Mouse (Mus musculus) MEL (cell line): ENCODE data around the gene Speg. TPM values are rescaled to one million over a fixed set of nuclear protein-coding genes. Genes with fewer than 3 reads are reported as not detected.

Experiments
- DNase-seq: peaks from one replicate; pipeline ENCODE4 v3.0.0; 2011; ENCODE audit warnings: low read depth, low spot score
- H3K27ac ChIP-seq: 2 replicates; pipeline ENCODE4 v1.5.1; 2012; ENCODE audit warnings: low read depth, mild to moderate bottlenecking, control low read depth, low read length, moderate library complexity; ENCODE audit not compliant: control insufficient read depth
- H3K27me3 ChIP-seq, 2 experiments: fragments of 150-350 bp in 1 of 2; sonication (generic) in 1 of 2; 2 replicates each; pipeline ENCODE4 v1.6.1; 2012; ENCODE audit warnings: low read length in 2 of 2, mild to moderate bottlenecking in 2 of 2, improper control_type of control experiment in 1 of 2, moderate library complexity in 1 of 2; ENCODE audit not compliant: insufficient read depth in 2 of 2, control insufficient read depth in 1 of 2
- H3K36me3 ChIP-seq, 2 experiments: 2 replicates each; pipeline ENCODE4 v1.6.1; 2012 to 2014; ENCODE audit warnings: low read length in 2 of 2, improper control_type of control experiment in 1 of 2, inconsistent platforms in 1 of 2, mild to moderate bottlenecking in 1 of 2; ENCODE audit not compliant: insufficient read depth in 2 of 2, control insufficient read depth in 1 of 2
- H3K4me1 ChIP-seq, 2 experiments: fragments of 150-350 bp in 1 of 2; sonication (generic) in 1 of 2; 2 replicates each; pipeline ENCODE4 v1.6.1; 2012; ENCODE audit warnings: low read length in 2 of 2, improper control_type of control experiment in 1 of 2, mild to moderate bottlenecking in 1 of 2; ENCODE audit not compliant: insufficient read depth in 2 of 2, control insufficient read depth in 1 of 2
- H3K4me3 ChIP-seq, 2 experiments: fragments of 150-350 bp in 1 of 2; sonication (generic) in 1 of 2; 2 replicates each; pipeline ENCODE4 v1.5.1; 2012; ENCODE audit warnings: low read depth in 2 of 2, low read length in 2 of 2, mild to moderate bottlenecking in 2 of 2, moderate library complexity in 2 of 2, control low read depth in 1 of 2, improper control_type of control experiment in 1 of 2; ENCODE audit not compliant: control insufficient read depth in 1 of 2, insufficient read depth in 1 of 2
- H3K79me2 ChIP-seq: 2 replicates; pipeline ENCODE4 v1.6.1; 2012; ENCODE audit warnings: mild to moderate bottlenecking, low read length, moderate library complexity; ENCODE audit not compliant: control insufficient read depth, poor library complexity, insufficient read depth
- H3K9ac ChIP-seq: 2 replicates; pipeline ENCODE4 v1.6.1; 2012; ENCODE audit warnings: low read depth, mild to moderate bottlenecking, control low read depth, low read length, moderate library complexity; ENCODE audit not compliant: control insufficient read depth, poor library complexity, severe bottlenecking
- H3K9me3 ChIP-seq: fragments of 150-350 bp; sonication (generic); replicated peaks from 2 replicates; pipeline ENCODE4 v1.6.1; 2012; ENCODE audit warnings: mild to moderate bottlenecking, low read length, improper control_type of control experiment, moderate library complexity; ENCODE audit not compliant: insufficient read depth
- BHLHE40 ChIP-seq: IDR thresholded peaks from 2 replicates; pipeline ENCODE4 v1.6.1; 2012; ENCODE audit warnings: low read depth, mild to moderate bottlenecking, inconsistent platforms, low read length, improper control_type of control experiment, borderline replicate concordance
- CTCF ChIP-seq, 3 experiments: IDR thresholded peaks in 2 of 3; conservative IDR thresholded peaks in 1 of 3; 2 replicates each; pipeline ENCODE4 v1.5.1; 2011 to 2012; ENCODE audit warnings: low read length in 3 of 3, low read depth in 2 of 3, mild to moderate bottlenecking in 2 of 3, improper control_type of control experiment in 1 of 3, inconsistent platforms in 1 of 3, mixed read lengths in 1 of 3, moderate library complexity in 1 of 3; ENCODE audit not compliant: control insufficient read depth in 1 of 3, insufficient read depth in 1 of 3, poor library complexity in 1 of 3, severe bottlenecking in 1 of 3
- E2F4 ChIP-seq: IDR thresholded peaks from 2 replicates; pipeline ENCODE4 v1.6.1; 2011; ENCODE audit warnings: low read depth, low read length, improper control_type of control experiment, borderline replicate concordance
- ELF1 ChIP-seq: IDR thresholded peaks from 2 replicates; pipeline ENCODE4 v1.6.1; 2014; ENCODE audit warnings: low read depth, mild to moderate bottlenecking, inconsistent platforms, low read length, improper control_type of control experiment, moderate library complexity
- ETS1 ChIP-seq: IDR thresholded peaks from 2 replicates; pipeline ENCODE4 v1.6.1; 2012; ENCODE audit warnings: low read depth, mild to moderate bottlenecking, inconsistent platforms, low read length, improper control_type of control experiment, moderate library complexity
- GABPA ChIP-seq: IDR thresholded peaks from 2 replicates; pipeline ENCODE4 v1.6.1; 2012; ENCODE audit warnings: low read depth, mild to moderate bottlenecking, inconsistent platforms, low read length, improper control_type of control experiment, moderate library complexity
- HCFC1 ChIP-seq: IDR thresholded peaks from 2 replicates; pipeline ENCODE4 v1.6.1; 2012; ENCODE audit warnings: low read depth, mild to moderate bottlenecking, inconsistent platforms, low read length, improper control_type of control experiment, moderate library complexity
- JUND ChIP-seq: IDR thresholded peaks from 2 replicates; pipeline ENCODE4 v1.6.1; 2011; ENCODE audit warnings: low read depth, mild to moderate bottlenecking, improper control_type of control experiment, low read length
- MAFK ChIP-seq: IDR thresholded peaks from 2 replicates; pipeline ENCODE4 v1.6.1; 2011; ENCODE audit warnings: low read depth, mild to moderate bottlenecking, low read length, improper control_type of control experiment, borderline replicate concordance
- MAZ ChIP-seq: IDR thresholded peaks from 2 replicates; pipeline ENCODE4 v1.6.1; 2012; ENCODE audit warnings: low read depth, mild to moderate bottlenecking, inconsistent platforms, low read length, improper control_type of control experiment
- MEF2A ChIP-seq: IDR thresholded peaks from 2 replicates; pipeline ENCODE4 v1.6.1; 2014; ENCODE audit warnings: low read depth, mild to moderate bottlenecking, inconsistent platforms, low read length, improper control_type of control experiment; ENCODE audit not compliant: poor library complexity, insufficient replicate concordance, severe bottlenecking; ENCODE audit errors: extremely low read depth
- MYB ChIP-seq: IDR thresholded peaks from 2 replicates; pipeline ENCODE4 v1.6.1; 2011; ENCODE audit warnings: mild to moderate bottlenecking, low read depth, low read length, improper control_type of control experiment
- MYC ChIP-seq: IDR thresholded peaks from 2 replicates; pipeline ENCODE4 v1.6.1; 2011; ENCODE audit warnings: low read depth, mild to moderate bottlenecking, low read length, improper control_type of control experiment, moderate library complexity
- POLR2A ChIP-seq, 2 experiments: IDR thresholded peaks; 2 replicates each; pipeline ENCODE4 v1.6.1; 2011 to 2012; ENCODE audit warnings: low read length in 2 of 2, mild to moderate bottlenecking in 2 of 2, control low read depth in 1 of 2, improper control_type of control experiment in 1 of 2, low read depth in 1 of 2, moderate library complexity in 1 of 2; ENCODE audit not compliant: control insufficient read depth in 1 of 2, insufficient read depth in 1 of 2, poor library complexity in 1 of 2
- POLR2AphosphoS2 ChIP-seq: IDR thresholded peaks from 2 replicates; pipeline ENCODE4 v1.6.1; 2011; ENCODE audit warnings: low read length, improper control_type of control experiment
- RAD21 ChIP-seq: IDR thresholded peaks from 2 replicates; pipeline ENCODE4 v1.6.1; 2011; ENCODE audit warnings: mild to moderate bottlenecking, low read depth, low read length, improper control_type of control experiment
- RCOR1 ChIP-seq: IDR thresholded peaks from 2 replicates; pipeline ENCODE4 v1.6.1; 2012; ENCODE audit warnings: low read depth, mild to moderate bottlenecking, inconsistent platforms, low read length, improper control_type of control experiment
- SIN3A ChIP-seq: IDR thresholded peaks from 2 replicates; pipeline ENCODE4 v1.6.1; 2012; ENCODE audit warnings: low read length, improper control_type of control experiment, inconsistent platforms
- SMC3 ChIP-seq: IDR thresholded peaks from 2 replicates; pipeline ENCODE4 v1.6.1; 2011; ENCODE audit warnings: low read depth, low read length, improper control_type of control experiment
- TAL1 ChIP-seq: IDR thresholded peaks from 2 replicates; pipeline ENCODE4 v1.6.1; 2012; ENCODE audit warnings: mild to moderate bottlenecking, inconsistent platforms, low read length, moderate library complexity, mixed read lengths
- TCF12 ChIP-seq: IDR thresholded peaks from 2 replicates; pipeline ENCODE4 v1.6.1; 2014; ENCODE audit warnings: low read depth, mild to moderate bottlenecking, inconsistent platforms, low read length, improper control_type of control experiment, moderate library complexity
- USF1 ChIP-seq: IDR thresholded peaks from 2 replicates; pipeline ENCODE4 v1.6.1; 2014; ENCODE audit warnings: low read depth, mild to moderate bottlenecking, inconsistent platforms, low read length, improper control_type of control experiment, moderate library complexity
- ZC3H11A ChIP-seq: IDR thresholded peaks from 2 replicates; pipeline ENCODE4 v1.6.1; 2012; ENCODE audit warnings: low read depth, mild to moderate bottlenecking, inconsistent platforms, low read length, improper control_type of control experiment
- ZKSCAN1 ChIP-seq: IDR thresholded peaks from 2 replicates; pipeline ENCODE4 v1.6.1; 2012; ENCODE audit warnings: low read depth, mild to moderate bottlenecking, inconsistent platforms, low read length, improper control_type of control experiment, moderate library complexity
- ZMIZ1 ChIP-seq: IDR thresholded peaks from 2 replicates; pipeline ENCODE4 v1.6.1; 2012; ENCODE audit warnings: low read depth, mild to moderate bottlenecking, inconsistent platforms, low read length, improper control_type of control experiment, moderate library complexity
- ZNF384 ChIP-seq: IDR thresholded peaks from 2 replicates; pipeline ENCODE4 v1.6.1; 2012; ENCODE audit warnings: low read depth, mild to moderate bottlenecking, inconsistent platforms, low read length, improper control_type of control experiment
- polyA plus RNA-seq, 2 experiments: library from polyadenylated mRNA; stranded (reverse) in 1 of 2; unstranded in 1 of 2; fragments of >175 nt in 1 of 2; fragments of >200 nt in 1 of 2; gene quantifications; 2 replicates each; pipeline versions ENCODE4 v1.2.1 to v1.2.4; 2012; ENCODE audit warnings: low replicate concordance in 2 of 2, low read depth in 1 of 2; ENCODE audit not compliant: insufficient read length in 2 of 2, insufficient read depth in 1 of 2, missing spikeins in 1 of 2
- total RNA-seq: library from RNA; depleted of rRNA; stranded (reverse); fragments of 300-350 nt; gene quantifications from 2 replicates; pipeline ENCODE4 v1.2.3, GENCODE M21; 2012

The Speg gene
- total and polyA plus RNA-seq, 3 experiments: 1.7 to 9.5 TPM; not detected in 1

- Histone ChIP-seq H3K4me3 (no peak overlapping the region), H3K9ac (no peak overlapping the region), H3K27me3 (no peaks in the 10 kb centered on the region), H3K27ac (no peak overlapping the region), H3K36me3 (peaks cover 0 to 19% of the 10 kb centered on the region in 2 experiments; a peak in 2 of 4 replicates), H3K9me3 (no peaks in the 10 kb centered on the region), H3K79me2 (no peaks in the 10 kb centered on the region), H3K4me1 (peaks cover 13 to 30% of the 10 kb centered on the region in 2 experiments)
- TF ChIP-seq SIN3A (peak; percentile 48; the same call in 1 of the 2 replicates), HCFC1 (no peak), CTCF (IDR thresholded peaks at IDR 0.05 in 2 of 3, conservative IDR thresholded peaks at IDR 0.05 in 1 of 3; ENCODE audit: control insufficient read depth in 1 of 3, insufficient read depth in 1 of 3, low read depth in 2 of 3, low read length in 3 of 3, poor library complexity in 1 of 3, severe bottlenecking in 1 of 3) (peak; percentile 60 to 96 (median 95)), SMC3 (peak; percentile 99), RCOR1 (no peak), ZNF384 (0 out of 2 replicates have a peak, but pooled peaks have one; percentile 11), MYC (no peak), MAZ (0 out of 2 replicates have a peak, but pooled peaks have one; percentile 55), ZC3H11A (peak; percentile 98), BHLHE40 (no peak), USF1 (no peak), RAD21 (peak; percentile 97)
- peak; percentile 80 for DNase-seq
Observed at GRCm38 (mm10) chr1:75467215-75467927, 92.3 kb downstream of the Speg start.

DNA sequence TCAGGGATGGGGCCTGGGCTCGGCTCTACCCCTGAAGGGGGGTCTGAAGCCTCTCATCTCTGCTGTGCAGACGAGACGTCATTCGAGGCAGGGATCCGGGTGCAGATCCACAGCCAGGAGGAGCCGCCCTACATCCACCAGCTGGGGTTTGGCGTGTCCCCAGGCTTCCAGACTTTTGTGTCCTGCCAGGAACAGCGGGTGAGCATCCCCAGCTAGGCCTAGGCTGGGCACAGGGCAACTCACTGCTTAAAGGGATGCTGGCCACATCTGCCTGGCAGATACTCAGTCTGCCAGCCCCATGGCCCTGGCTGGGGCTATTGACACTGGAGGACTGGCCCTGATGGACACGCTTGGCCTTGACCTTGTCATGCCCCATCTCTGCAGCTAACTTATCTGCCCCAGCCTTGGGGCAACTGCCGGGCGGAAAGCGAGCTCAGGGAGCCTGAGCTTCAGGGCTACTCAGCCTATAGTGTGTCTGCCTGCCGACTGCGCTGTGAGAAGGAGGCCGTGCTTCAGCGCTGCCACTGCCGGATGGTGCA, 94.3 kb downstream of the Speg start:
- no peak overlapping the region for H3K27ac ChIP-seq
- H3K79me2 ChIP-seq: no peaks in the 10 kb centered on the region
- no peak overlapping the region for H3K4me3 ChIP-seq
- H3K9me3 ChIP-seq: no peaks in the 10 kb centered on the region
- TF ChIP-seq ZC3H11A (no peak), POLR2AphosphoS2 (no peak), ELF1 (no peak), TCF12 (no peak), RCOR1 (no peak), E2F4 (no peak), POLR2A (IDR thresholded peaks at IDR 0.05; ENCODE audit: control insufficient read depth in 1 of 2, insufficient read depth in 1 of 2, low read depth in 1 of 2, low read length in 2 of 2, poor library complexity in 1 of 2) (no peak), JUND (no peak), MAZ (no peak), ZMIZ1 (no peak), ETS1 (no peak), MYB (no peak), ZNF384 (no peak), GABPA (no peak), MAFK (no peak), TAL1 (no peak), HCFC1 (no peak), ZKSCAN1 (no peak), SIN3A (no peak), MEF2A (no peak)
- peaks cover 2 to 13% of the 10 kb centered on the region in 2 experiments; a peak in 3 of 4 replicates for H3K4me1 ChIP-seq
- H3K9ac ChIP-seq: no peak overlapping the region
- H3K27me3 ChIP-seq: no peaks in the 10 kb centered on the region
- H3K36me3 ChIP-seq: peaks cover 0 to 4% of the 10 kb centered on the region in 2 experiments; a peak in 2 of 4 replicates
- DNase-seq: no peak
